Mouse (Mus musculus) ES-E14 (cell line): ENCODE data around the gene Cib1. TPM values are rescaled to one million over a fixed set of nuclear protein-coding genes. Genes with fewer than 3 reads are reported as not detected.

ENCODE experiments used
- DNase-seq: peaks from one replicate; pipeline ENCODE4 v3.0.0-alpha.2; 2013; ENCODE audit warnings: low read depth, low spot score
- H3K27ac ChIP-seq: 2 replicates; pipeline ENCODE4 v1.5.1; 2012; ENCODE audit warnings: low read depth, mild to moderate bottlenecking, low read length, moderate library complexity, mixed read lengths; ENCODE audit not compliant: poor library complexity, insufficient read depth, severe bottlenecking
- H3K36me3 ChIP-seq: 2 replicates; pipeline ENCODE4 v1.6.1; 2012; ENCODE audit warnings: mild to moderate bottlenecking, low read length, moderate library complexity, mixed read lengths; ENCODE audit not compliant: control insufficient read depth, poor library complexity, insufficient read depth, severe bottlenecking
- H3K4me1 ChIP-seq, 2 experiments: fragments of 150-350 bp in 1 of 2; sonication (generic) in 1 of 2; 2 replicates each; pipeline ENCODE4 v1.6.1; 2012; ENCODE audit warnings: low read length in 2 of 2, mild to moderate bottlenecking in 1 of 2, mixed read lengths in 1 of 2; ENCODE audit not compliant: control insufficient read depth in 2 of 2, insufficient read depth in 2 of 2, poor library complexity in 1 of 2
- H3K4me3 ChIP-seq, 2 experiments: fragments of 150-350 bp in 1 of 2; sonication (generic) in 1 of 2; 2 replicates each; pipeline ENCODE4 v1.5.1; 2012; ENCODE audit warnings: low read length in 2 of 2, low read depth in 1 of 2, mild to moderate bottlenecking in 1 of 2, mixed read lengths in 1 of 2; ENCODE audit not compliant: insufficient read depth in 1 of 2, poor library complexity in 1 of 2, severe bottlenecking in 1 of 2
- H3K9ac ChIP-seq: 2 replicates; pipeline ENCODE4 v1.6.1; 2012; ENCODE audit warnings: low read depth, mild to moderate bottlenecking, low read length, mixed read lengths; ENCODE audit not compliant: poor library complexity, insufficient read depth, severe bottlenecking
- H3K9me3 ChIP-seq: fragments of 150-350 bp; sonication (generic); 2 replicates; pipeline ENCODE4 v1.6.1; 2012; ENCODE audit warnings: low read depth, mild to moderate bottlenecking, low read length; ENCODE audit not compliant: control insufficient read depth, insufficient read depth
- CHD2 ChIP-seq: IDR thresholded peaks from 2 replicates; pipeline ENCODE4 v1.6.1; 2014; ENCODE audit warnings: mild to moderate bottlenecking, low read depth, low read length, inconsistent platforms
- HCFC1 ChIP-seq: IDR thresholded peaks from 2 replicates; pipeline ENCODE4 v1.6.1; 2012; ENCODE audit warnings: low read length, inconsistent platforms, borderline replicate concordance; ENCODE audit not compliant: insufficient read depth
- MAFK ChIP-seq: IDR thresholded peaks from 2 replicates; pipeline ENCODE4 v1.6.1; 2014; ENCODE audit warnings: mild to moderate bottlenecking, low read depth, low read length, inconsistent platforms; ENCODE audit not compliant: insufficient read depth
- ZC3H11A ChIP-seq: IDR thresholded peaks from 2 replicates; pipeline ENCODE4 v1.6.1; 2012; ENCODE audit warnings: low read depth, mild to moderate bottlenecking, inconsistent platforms, low read length, borderline replicate concordance
- ZNF384 ChIP-seq: IDR thresholded peaks from 2 replicates; pipeline ENCODE4 v1.6.1; 2012; ENCODE audit warnings: low read depth, low read length, inconsistent platforms
- in situ Hi-C, 2 experiments: fragments of 600-800 bp; cut with MboI; formaldehyde crosslinking; loops; one replicate each; pipeline ENCODE4 v1.15.1; 2025; ENCODE audit warnings: low sequenced_read_pairs in 2 of 2, inconsistent platforms in 1 of 2; ENCODE audit not compliant: unreplicated experiment in 2 of 2
- total RNA-seq: library from RNA; depleted of rRNA; stranded (reverse); fragments of 300-350 nt; gene quantifications from 2 replicates; pipeline ENCODE4 v1.2.3, GENCODE M21; 2012

Gene Cib1
- total RNA-seq, 1 experiment: 59.7 TPM

DNA sequence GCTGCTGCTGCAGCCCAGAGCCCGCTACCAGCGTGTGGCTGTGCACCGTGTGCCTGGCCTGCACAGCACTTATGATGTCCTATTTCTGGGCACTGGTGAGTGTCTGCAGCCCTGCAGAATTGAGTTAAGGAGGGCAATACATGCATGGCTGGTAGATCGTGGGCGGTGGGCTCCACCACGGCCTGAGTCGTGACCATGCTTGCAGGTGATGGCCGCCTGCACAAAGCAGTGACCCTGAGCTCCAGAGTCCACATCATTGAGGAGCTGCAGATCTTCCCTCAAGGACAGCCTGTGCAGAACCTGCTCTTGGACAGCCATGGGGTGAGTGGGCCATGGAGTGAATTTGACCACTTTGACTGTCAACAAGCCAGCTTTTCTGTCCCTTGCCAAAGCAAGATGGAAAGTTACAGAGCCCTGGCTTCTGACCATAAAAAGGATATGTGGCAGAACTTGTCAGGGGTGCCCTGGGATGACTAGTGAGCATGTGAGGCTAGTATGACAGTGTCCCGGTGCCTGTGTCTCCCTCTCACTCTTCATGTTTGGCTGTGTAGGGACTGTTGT is 12.3 kb downstream of the Cib1 start:
- H3K36me3 ChIP-seq: peaks cover 75% of the 10 kb centered on the region
- TF ChIP-seq ZNF384 (no peak), HCFC1 (no peak), ZC3H11A (no peak), CHD2 (no peak), MAFK (no peak)
- in situ Hi-C loops: no loop called here
- no peaks in the 10 kb centered on the region for H3K9me3 ChIP-seq
- H3K4me1 ChIP-seq: peaks cover 4 to 19% of the 10 kb centered on the region in 2 experiments; a peak in 2 of 4 replicates
- no peak overlapping the region for H3K9ac ChIP-seq
- H3K4me3 ChIP-seq: peak overlapping the region in 1 of 2 experiments; percentile 11; a peak in 1 of 4 replicates
- H3K27ac ChIP-seq: peak overlapping the region; percentile 75
- no peak for DNase-seq

DNA sequence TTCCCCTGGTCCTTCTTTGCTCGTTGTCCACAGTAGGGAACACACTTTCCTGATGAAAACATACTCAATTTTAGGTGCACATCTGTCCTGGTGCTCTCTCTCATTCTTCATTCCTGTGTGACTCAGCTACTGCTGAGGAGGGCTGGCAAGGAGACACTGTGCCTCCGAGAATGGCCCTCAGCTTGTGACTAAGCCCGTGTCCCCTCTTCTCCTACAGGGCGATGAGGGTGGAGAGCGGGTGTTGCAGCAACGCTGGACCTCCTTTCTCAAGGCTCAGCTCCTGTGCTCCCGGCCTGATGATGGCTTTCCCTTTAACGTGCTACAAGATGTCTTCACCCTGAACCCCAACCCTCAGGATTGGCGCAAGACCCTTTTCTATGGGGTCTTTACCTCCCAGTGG is 13.9 kb downstream of the Cib1 start:
- peaks cover 4 to 19% of the 10 kb centered on the region in 2 experiments; a peak in 2 of 4 replicates for H3K4me1 ChIP-seq
- no peak for DNase-seq
- H3K27ac ChIP-seq: no peak overlapping the region
- H3K4me3 ChIP-seq: no peak overlapping the region
- in situ Hi-C loops: no loop called here
- no peak overlapping the region for H3K9ac ChIP-seq
- H3K36me3 ChIP-seq: peaks cover 73% of the 10 kb centered on the region
- TF ChIP-seq ZNF384 (no peak), HCFC1 (no peak), MAFK (no peak), ZC3H11A (no peak), CHD2 (no peak)
- H3K9me3 ChIP-seq: no peaks in the 10 kb centered on the region

DNA sequence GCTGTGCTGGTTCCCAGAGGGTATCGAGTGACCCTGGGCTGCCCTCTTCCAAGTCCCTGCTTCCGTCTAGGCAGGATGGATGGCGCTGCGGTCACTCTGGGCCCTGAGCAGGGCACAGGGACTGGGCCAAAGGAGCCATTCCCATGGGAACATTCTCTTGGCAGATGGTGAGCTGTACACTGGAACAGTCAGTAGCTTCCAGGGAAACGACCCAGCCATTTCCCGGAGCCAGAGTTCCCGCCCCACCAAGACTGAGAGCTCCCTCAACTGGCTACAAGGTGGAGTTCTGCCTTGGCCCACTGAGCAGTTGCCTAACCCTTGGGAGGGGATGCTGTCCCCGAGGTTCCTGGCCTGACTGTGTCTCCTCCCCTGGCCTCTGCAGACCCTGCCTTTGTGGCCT is 16.0 kb downstream of the Cib1 start:
- Histone ChIP-seq H3K27ac (no peak overlapping the region), H3K4me1 (peaks cover 2 to 17% of the 10 kb centered on the region in 2 experiments; a peak in 2 of 4 replicates), H3K9ac (no peak overlapping the region), H3K4me3 (no peak overlapping the region), H3K36me3 (peaks cover 72% of the 10 kb centered on the region), H3K9me3 (no peaks in the 10 kb centered on the region)
- in situ Hi-C loops: no loop called here
- no peak for DNase-seq
- TF ChIP-seq ZC3H11A: no peak
- TF ChIP-seq HCFC1: no peak
- TF ChIP-seq MAFK: no peak
- TF ChIP-seq CHD2: no peak
- no peak for TF ChIP-seq ZNF384

DNA sequence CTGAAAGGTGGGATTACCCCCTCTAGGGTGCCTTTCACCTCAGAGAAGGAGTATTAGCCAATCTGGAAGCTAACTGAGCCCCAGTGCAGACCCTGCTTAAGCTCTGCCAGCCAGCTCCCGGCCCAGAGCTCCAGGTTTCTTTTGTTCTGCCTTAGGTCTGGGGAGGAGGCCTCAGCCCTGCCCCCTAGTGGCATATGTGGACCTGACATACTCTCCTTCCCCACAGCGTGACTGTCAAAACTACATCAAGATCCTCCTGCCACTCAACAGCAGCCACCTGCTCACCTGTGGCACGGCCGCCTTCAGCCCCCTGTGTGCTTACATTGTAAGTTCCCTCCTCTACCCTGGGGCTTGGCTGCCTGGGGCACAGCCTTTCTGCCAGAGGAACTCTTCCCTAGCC is 17.2 kb downstream of the Cib1 start:
- TF ChIP-seq ZC3H11A: peak; percentile 67; the same call in 1 of the 2 replicates
- no peak for TF ChIP-seq MAFK
- Histone ChIP-seq H3K4me1 (peaks cover 4 to 15% of the 10 kb centered on the region in 2 experiments; a peak in 2 of 4 replicates), H3K9ac (no peak overlapping the region), H3K27ac (no peak overlapping the region), H3K36me3 (peaks cover 67% of the 10 kb centered on the region), H3K4me3 (no peak overlapping the region), H3K9me3 (no peaks in the 10 kb centered on the region)
- in situ Hi-C loops: no loop called here
- DNase-seq: peak; percentile 79

DNA sequence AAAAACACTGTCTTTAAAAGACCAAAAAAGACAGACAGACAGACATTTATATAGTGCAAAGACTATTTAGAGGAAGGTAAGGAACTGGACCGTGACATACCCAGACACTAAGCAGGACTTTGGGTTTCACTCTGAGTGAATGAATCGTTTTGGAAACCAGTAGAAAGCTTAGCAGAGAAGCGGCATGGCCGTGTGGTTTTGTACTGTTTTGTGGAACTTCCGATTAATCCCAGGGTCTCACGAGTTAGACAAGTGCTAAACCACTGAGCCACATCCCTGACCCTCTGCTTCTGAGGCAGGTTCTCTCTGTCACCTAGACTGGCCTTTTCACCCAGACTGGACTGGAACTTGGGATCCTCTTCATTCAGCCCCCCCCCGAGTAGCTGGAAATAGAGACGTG is 18.2 kb downstream of the Cib1 start:
- Histone ChIP-seq H3K4me1 (peaks cover 5 to 11% of the 10 kb centered on the region in 2 experiments; a peak in 2 of 4 replicates), H3K36me3 (peaks cover 59% of the 10 kb centered on the region), H3K4me3 (no peak overlapping the region), H3K9ac (no peak overlapping the region), H3K9me3 (no peaks in the 10 kb centered on the region), H3K27ac (no peak overlapping the region)
- in situ Hi-C loops: no loop called here
- no peak for DNase-seq
- TF ChIP-seq HCFC1 (no peak), ZC3H11A (no peak), CHD2 (no peak)
